Mouse (Mus musculus): ENCODE measurements around the gene Fbxl2.

DNA sequence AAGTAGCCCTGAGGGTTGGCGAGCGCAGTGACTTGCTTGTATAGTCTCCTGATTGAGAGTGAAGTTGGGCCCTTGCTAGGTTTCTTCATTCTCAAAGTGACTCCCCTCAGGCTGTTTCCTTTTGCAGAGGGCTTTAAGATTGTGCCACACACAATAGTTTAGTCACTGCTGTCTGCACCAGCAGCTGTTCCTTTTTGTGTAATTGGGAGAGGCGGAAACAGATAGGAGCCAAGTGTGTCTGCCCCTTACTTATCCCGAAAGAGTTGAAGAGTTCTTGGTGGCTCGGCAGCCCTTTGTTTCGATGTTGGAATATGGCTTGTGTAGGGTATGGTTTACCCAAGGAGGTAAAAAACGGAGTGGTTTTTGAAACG lies 113.9 kb downstream of the Fbxl2 start:
- TF ChIP-seq CTCF (IDR thresholded peaks at IDR 0.05; ENCODE audit: extremely low read depth, insufficient read depth, low read length) (no peak), POLR2A (IDR thresholded peaks at IDR 0.05; ENCODE audit: extremely low read depth, insufficient read depth, low read length) (no peak)

Data from cortical plate, adult 2 months (tissue).